Mouse (Mus musculus) megakaryocyte-erythroid progenitor cell, adult 5-6 weeks (primary cell): ENCODE results near the gene Prss41. TPM values are rescaled to one million over a fixed set of nuclear protein-coding genes. Genes with fewer than 3 reads are reported as not detected.

Source experiments
- ATAC-seq: replicated peaks from 2 replicates; pipeline ENCODE4 v1.8.0; 2016; ENCODE audit warnings: mild to moderate bottlenecking, inconsistent platforms; ENCODE audit not compliant: severe bottlenecking, poor library complexity, low FRiP score, low TSS enrichment
- total RNA-seq, 2 experiments: library from RNA; stranded (forward) in 1 of 2; stranded (reverse) in 1 of 2; fragments of 200-1000, 215-1000 nt in 1 of 2; fragments of >200 nt in 1 of 2; fragmentation: Nextera tagmentation in 1 of 2; gene quantifications; 2 replicates each; pipeline ENCODE4 v1.2.3; 2014 to 2017

The Prss41 gene
- total RNA-seq, 2 experiments from 2014 or later = not detected

GRCm38 (mm10) chr17:23790269-23791078, 53.5 kb downstream of the Prss41 start, which contains the start of gene Srrm2:
Gene Srrm2, plus strand, starts transcription at chr17:23790532.
- ATAC-seq = peak; percentile 60

GRCm38 (mm10) chr17:23789749-23790268, 54.2 kb downstream of the Prss41 start:
- ATAC-seq = no peak

GRCm38 (mm10) chr17:23788973-23789372, 55.0 kb downstream of the Prss41 start:
- no peak for ATAC-seq

Other genes starting within 250 kb of the Prss41 start
- gene Zfp13, start 244.7 kb downstream of the Prss41 start, total RNA-seq (2014; fragmentation: Nextera tagmentation) = not detected in 2 replicates
- gene Zfp13, start 244.7 kb downstream of the Prss41 start, total RNA-seq (2017) = not detected in 2 replicates
- gene Zscan10, start 243.3 kb downstream of the Prss41 start, total RNA-seq (2014; fragmentation: Nextera tagmentation) = not detected in 2 replicates
- not detected in 2 replicates for gene Zscan10, start 243.3 kb downstream of the Prss41 start, total RNA-seq (2017)
- 0.07 TPM in 1 of 2 replicates, not detected in the other for gene Mmp25, start 198.9 kb downstream of the Prss41 start, total RNA-seq (2014; fragmentation: Nextera tagmentation)
- gene Mmp25, start 198.9 kb downstream of the Prss41 start, total RNA-seq (2017) = not detected in 2 replicates
- not detected in 2 replicates for gene Bicdl2, start 183.7 kb downstream of the Prss41 start, total RNA-seq (2014; fragmentation: Nextera tagmentation)
- not detected in 2 replicates for gene Bicdl2, start 183.7 kb downstream of the Prss41 start, total RNA-seq (2017)
- gene Hcfc1r1, start 170.6 kb downstream of the Prss41 start, total RNA-seq (2014; fragmentation: Nextera tagmentation) = 44.2 and 56.3 TPM in 2 replicates
- gene Hcfc1r1, start 170.6 kb downstream of the Prss41 start, total RNA-seq (2017) = 22.7 and 30.0 TPM in 2 replicates
- 30.3 and 44.7 TPM in 2 replicates for gene Thoc6, start 170.3 kb downstream of the Prss41 start, total RNA-seq (2014; fragmentation: Nextera tagmentation)
- 40.8 and 47.3 TPM in 2 replicates for gene Thoc6, start 170.3 kb downstream of the Prss41 start, total RNA-seq (2017)
- 0.94 and 4.5 TPM in 2 replicates for gene Tnfrsf12a, start 166.7 kb downstream of the Prss41 start, total RNA-seq (2014; fragmentation: Nextera tagmentation)
- 10.7 and 15.6 TPM in 2 replicates for gene Tnfrsf12a, start 166.7 kb downstream of the Prss41 start, total RNA-seq (2017)
- not detected in 2 replicates for gene Cldn6, start 164.9 kb downstream of the Prss41 start, total RNA-seq (2014; fragmentation: Nextera tagmentation)
- gene Cldn6, start 164.9 kb downstream of the Prss41 start, total RNA-seq (2017) = not detected in 2 replicates
- gene Cldn9, start 160.1 kb downstream of the Prss41 start, total RNA-seq (2014; fragmentation: Nextera tagmentation) = not detected in 2 replicates
- gene Cldn9, start 160.1 kb downstream of the Prss41 start, total RNA-seq (2017) = not detected in 2 replicates
- not detected in 2 replicates for gene 1520401A03Rik, start 121.4 kb downstream of the Prss41 start, total RNA-seq (2014; fragmentation: Nextera tagmentation)
- not detected in 2 replicates for gene 1520401A03Rik, start 121.4 kb downstream of the Prss41 start, total RNA-seq (2017)
- 40.3 and 43.8 TPM in 2 replicates for gene Pkmyt1, start 117.8 kb downstream of the Prss41 start, total RNA-seq (2014; fragmentation: Nextera tagmentation)
- 8.1 and 10.6 TPM in 2 replicates for gene Pkmyt1, start 117.8 kb downstream of the Prss41 start, total RNA-seq (2017)
- gene Paqr4, start 103.3 kb downstream of the Prss41 start, total RNA-seq (2014; fragmentation: Nextera tagmentation) = 7.2 and 13.3 TPM in 2 replicates
- gene Paqr4, start 103.3 kb downstream of the Prss41 start, total RNA-seq (2017) = 6.2 and 11.6 TPM in 2 replicates
- 0.52 TPM in 1 of 2 replicates, not detected in the other for gene Kremen2, start 98.3 kb downstream of the Prss41 start, total RNA-seq (2014; fragmentation: Nextera tagmentation)
- not detected in 2 replicates for gene Kremen2, start 98.3 kb downstream of the Prss41 start, total RNA-seq (2017)
- 7.6 and 11.7 TPM in 2 replicates for gene Flywch1, start 72.6 kb downstream of the Prss41 start, total RNA-seq (2014; fragmentation: Nextera tagmentation)
- gene Flywch1, start 72.6 kb downstream of the Prss41 start, total RNA-seq (2017) = 12.5 and 15.4 TPM in 2 replicates
- gene Flywch2, start 58.1 kb downstream of the Prss41 start, total RNA-seq (2014; fragmentation: Nextera tagmentation) = 3.1 and 5.6 TPM in 2 replicates
- gene Flywch2, start 58.1 kb downstream of the Prss41 start, total RNA-seq (2017) = not detected in 2 replicates
- 699 and 735 TPM in 2 replicates for gene Srrm2, start 53.6 kb downstream of the Prss41 start, total RNA-seq (2014; fragmentation: Nextera tagmentation)
- gene Srrm2, start 53.6 kb downstream of the Prss41 start, total RNA-seq (2017) = 134 and 162 TPM in 2 replicates
- gene Elob, start 15.0 kb downstream of the Prss41 start, total RNA-seq (2014; fragmentation: Nextera tagmentation) = 466 and 512 TPM in 2 replicates
- gene Elob, start 15.0 kb downstream of the Prss41 start, total RNA-seq (2017) = 101 and 114 TPM in 2 replicates
- not detected in 2 replicates for gene Prss33, start 8.1 kb downstream of the Prss41 start, total RNA-seq (2014; fragmentation: Nextera tagmentation)
- not detected in 2 replicates for gene Prss33, start 8.1 kb downstream of the Prss41 start, total RNA-seq (2017)
- gene Prss32, start 317 bp downstream of the Prss41 start, total RNA-seq (2014; fragmentation: Nextera tagmentation) = not detected in 2 replicates
- gene Prss32, start 317 bp downstream of the Prss41 start, total RNA-seq (2017) = not detected in 2 replicates
- not detected in 2 replicates for gene Prss21, start 23.9 kb upstream of the Prss41 start, total RNA-seq (2014; fragmentation: Nextera tagmentation)
- not detected in 2 replicates for gene Prss21, start 23.9 kb upstream of the Prss41 start, total RNA-seq (2017)
- gene Dcpp1, start 36.7 kb upstream of the Prss41 start, total RNA-seq (2014; fragmentation: Nextera tagmentation) = not detected in 2 replicates
- gene Dcpp1, start 36.7 kb upstream of the Prss41 start, total RNA-seq (2017) = not detected in 2 replicates
- gene Dcpp2, start 36.7 kb upstream of the Prss41 start, total RNA-seq (2014; fragmentation: Nextera tagmentation) = not detected in 2 replicates
- gene Dcpp2, start 36.7 kb upstream of the Prss41 start, total RNA-seq (2017) = not detected in 2 replicates
- gene Dcpp3, start 73.3 kb upstream of the Prss41 start, total RNA-seq (2014; fragmentation: Nextera tagmentation) = not detected in 2 replicates
- not detected in 2 replicates for gene Dcpp3, start 73.3 kb upstream of the Prss41 start, total RNA-seq (2017)
- gene Sbp, start 97.5 kb upstream of the Prss41 start, total RNA-seq (2014; fragmentation: Nextera tagmentation) = not detected in 2 replicates
- gene Sbp, start 97.5 kb upstream of the Prss41 start, total RNA-seq (2017) = not detected in 2 replicates
- gene Sbpl, start 111.1 kb upstream of the Prss41 start, total RNA-seq (2014; fragmentation: Nextera tagmentation) = not detected in 2 replicates
- gene Sbpl, start 111.1 kb upstream of the Prss41 start, total RNA-seq (2017) = not detected in 2 replicates
- gene Prss30, start 136.4 kb upstream of the Prss41 start, total RNA-seq (2014; fragmentation: Nextera tagmentation) = not detected in 2 replicates
- 1.0 TPM in 1 of 2 replicates, not detected in the other for gene Prss30, start 136.4 kb upstream of the Prss41 start, total RNA-seq (2017)
- not detected in 2 replicates for gene Prss22, start 153.9 kb upstream of the Prss41 start, total RNA-seq (2014; fragmentation: Nextera tagmentation)
- not detected in 2 replicates for gene Prss22, start 153.9 kb upstream of the Prss41 start, total RNA-seq (2017)
- gene Prss27, start 194.0 kb upstream of the Prss41 start, total RNA-seq (2014; fragmentation: Nextera tagmentation) = not detected in 2 replicates
- not detected in 2 replicates for gene Prss27, start 194.0 kb upstream of the Prss41 start, total RNA-seq (2017)
- gene Kctd5, start 229.3 kb upstream of the Prss41 start, total RNA-seq (2014; fragmentation: Nextera tagmentation) = 17.1 and 24.2 TPM in 2 replicates
- 20.9 and 21.9 TPM in 2 replicates for gene Kctd5, start 229.3 kb upstream of the Prss41 start, total RNA-seq (2017)